Mouse (Mus musculus) gastrocnemius, adult 18-20 months (tissue): ENCODE data around the gene Prss54. TPM values are rescaled to one million over a fixed set of nuclear protein-coding genes. Genes with fewer than 3 reads are reported as not detected.
A peak's percentile ranks its signal among the peaks of the same experiment; 100 is the strongest.

Experiments used
- DNase-seq: peaks from one replicate; pipeline ENCODE4 v3.0.0; 2021; ENCODE audit warnings: low spot score
- total RNA-seq, 2 experiments: library from RNA; stranded (reverse); gene quantifications; 2 replicates each; pipeline ENCODE4 v1.2.3; 2021

Gene Prss54
- total RNA-seq, 2 experiments from 2014 or later = not detected

DNA sequence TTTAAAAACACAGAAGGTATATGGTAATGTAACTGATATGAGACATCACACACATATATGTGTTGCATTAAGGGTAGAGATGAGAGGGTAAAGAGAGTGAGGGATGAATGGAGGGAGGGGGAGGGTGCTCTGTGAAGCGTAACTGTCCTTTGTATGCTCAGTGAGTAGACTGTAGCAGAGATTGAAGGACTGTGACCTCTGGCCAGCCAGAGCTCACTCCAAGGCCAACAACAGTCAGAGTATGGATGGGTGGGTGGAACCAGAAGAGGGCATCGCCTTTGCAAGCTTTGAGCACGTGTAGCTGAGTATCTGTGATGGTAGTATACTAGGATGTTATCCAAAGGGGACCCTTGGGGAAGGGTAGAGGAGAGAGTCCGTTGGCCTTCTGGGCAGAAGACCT is 24.6 kb downstream of the Prss54 start:
- no peak for DNase-seq

DNA sequence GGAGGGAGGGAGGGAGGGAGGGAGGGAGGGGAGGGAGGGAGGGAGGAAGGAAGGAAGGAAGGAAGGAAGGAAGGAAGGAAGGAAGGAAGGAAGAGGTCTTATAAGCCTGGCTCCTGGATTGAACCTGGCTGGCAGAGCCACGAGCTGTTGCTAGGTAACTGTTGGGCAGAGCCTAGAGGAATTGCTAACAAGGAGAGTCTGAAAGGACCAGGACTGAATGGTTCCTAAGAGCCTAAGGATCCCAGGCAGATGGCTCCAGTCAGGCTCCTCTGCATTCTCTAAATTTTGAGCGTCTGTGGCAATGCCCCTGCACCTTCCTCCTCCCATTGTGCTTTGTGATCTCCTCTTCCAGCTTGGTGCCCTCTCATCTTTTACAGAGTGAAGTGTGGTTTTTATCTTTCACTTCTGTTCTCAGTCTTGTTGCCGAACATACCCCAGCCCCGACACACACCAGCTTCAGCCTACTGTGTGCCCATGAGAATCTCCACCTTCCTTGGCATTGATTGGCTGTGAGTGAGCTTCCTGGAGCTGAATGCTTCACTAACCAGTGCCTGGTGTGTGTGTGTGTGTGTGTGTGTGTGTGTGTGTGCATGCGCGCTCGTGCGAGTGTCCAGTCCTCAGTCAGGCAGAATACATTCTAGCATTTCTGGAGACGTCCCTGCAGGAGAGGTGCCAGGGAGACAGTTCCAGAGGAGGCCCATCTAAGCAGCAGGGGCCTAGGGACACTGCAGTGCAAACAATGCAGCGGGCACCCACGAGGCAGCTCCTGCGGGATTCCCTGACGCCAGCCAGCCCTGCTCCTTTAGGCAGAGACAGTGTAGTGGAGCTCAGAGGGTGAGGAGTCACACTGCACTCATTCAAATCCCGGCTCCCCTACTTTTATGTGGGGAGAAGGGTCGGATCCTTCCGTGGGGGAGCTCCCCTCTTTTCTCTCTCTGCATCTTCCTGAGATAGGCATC is 26.0 kb downstream of the Prss54 start:
- no peak for DNase-seq

DNA sequence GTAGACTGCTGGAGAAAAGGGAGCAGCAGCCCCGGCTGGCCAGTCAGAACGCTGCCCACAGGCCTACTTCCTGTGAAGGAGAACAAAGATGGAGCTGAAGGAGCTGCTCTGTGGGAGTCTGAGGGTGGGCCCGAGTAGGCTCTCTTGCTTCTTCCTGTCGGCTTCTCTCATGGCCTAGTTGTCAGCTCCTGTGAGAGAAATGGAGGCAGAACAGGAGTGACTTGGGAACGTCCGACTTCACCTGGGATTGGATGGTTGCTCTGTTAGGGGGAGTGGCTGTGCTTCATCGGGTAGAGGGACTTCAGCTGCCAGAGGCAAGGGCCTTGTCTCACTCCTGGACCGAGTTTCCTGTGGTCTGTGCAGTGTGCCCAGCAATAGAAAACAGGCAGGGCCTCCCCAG is 28.2 kb downstream of the Prss54 start:
- no peak for DNase-seq

DNA sequence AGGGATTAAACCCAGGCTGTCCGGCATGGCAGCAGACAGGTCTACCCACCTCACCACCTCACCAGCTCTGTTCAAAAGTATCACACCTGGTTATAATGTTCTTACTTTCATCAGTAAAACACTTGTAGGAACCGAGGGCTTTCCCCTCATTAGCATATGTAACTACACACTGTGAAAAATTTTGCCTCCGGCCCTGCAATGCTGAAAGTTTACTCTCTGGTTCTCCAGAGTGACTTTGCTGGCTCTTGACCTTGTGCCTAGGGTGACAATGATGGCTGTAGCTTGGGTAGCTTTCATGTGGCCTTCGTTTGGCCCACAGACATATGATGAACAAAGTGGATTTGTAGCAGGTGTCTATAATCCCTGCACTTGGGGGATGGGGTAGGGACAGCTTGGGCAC is 29.2 kb downstream of the Prss54 start:
- no peak for DNase-seq

DNA sequence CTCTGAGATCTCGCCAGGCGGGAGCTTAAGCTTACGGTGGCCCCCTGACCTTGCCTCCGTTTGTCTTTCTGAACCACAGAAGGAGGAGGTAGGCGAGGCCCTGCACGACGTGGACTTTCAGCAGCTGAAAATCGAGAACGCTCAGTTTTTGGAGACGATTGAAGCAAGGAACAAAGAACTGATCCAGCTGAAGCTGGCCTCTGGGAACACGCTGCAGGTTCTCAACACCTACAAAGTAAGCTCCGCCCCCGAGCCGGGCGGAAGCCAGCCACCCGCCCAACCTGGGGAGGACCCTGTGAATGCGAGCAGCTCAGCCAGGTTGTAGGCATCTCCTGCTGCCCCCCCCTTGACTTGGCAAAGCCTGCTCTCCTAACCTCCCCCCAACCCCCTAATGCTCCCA is 30.3 kb downstream of the Prss54 start:
- DNase-seq = no peak

DNA sequence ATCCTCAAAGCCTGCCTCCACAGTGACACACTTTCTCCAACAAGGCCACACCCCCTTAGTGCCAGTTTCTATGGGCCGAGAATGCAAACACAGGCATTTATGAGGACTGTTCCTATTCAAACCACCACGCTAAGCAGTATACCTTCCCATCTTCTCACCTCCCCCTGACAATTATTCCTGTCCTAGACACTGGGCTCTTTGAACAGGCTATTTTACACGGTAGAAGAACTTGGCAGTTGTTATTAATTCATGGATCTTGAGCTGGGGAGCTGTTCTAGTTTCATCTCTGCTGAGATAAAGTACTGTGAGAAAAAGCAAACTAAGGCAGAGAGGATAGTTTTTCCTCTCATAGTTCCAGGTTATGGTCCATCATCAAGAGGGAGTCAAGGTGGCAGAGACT is 33.1 kb downstream of the Prss54 start:
- no peak for DNase-seq

DNA sequence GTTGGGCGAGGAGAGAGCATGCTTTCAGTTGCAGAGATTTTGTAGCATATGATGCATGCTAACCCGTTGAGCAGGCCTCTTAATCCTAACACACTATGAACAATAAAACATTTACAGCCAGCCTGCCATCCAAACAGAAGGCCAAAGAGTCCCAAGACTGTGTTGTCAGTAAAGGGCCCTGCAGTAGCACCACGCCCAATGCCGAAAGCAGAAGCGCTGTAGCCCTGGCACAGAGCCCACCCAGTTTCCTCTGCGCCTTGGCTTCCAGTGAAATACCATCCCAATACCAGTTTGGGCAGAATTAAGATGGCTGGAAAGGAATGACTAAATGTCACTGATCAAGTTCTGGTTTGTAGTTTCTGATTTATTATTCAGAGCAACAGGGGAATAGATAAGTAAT is 33.9 kb downstream of the Prss54 start:
- no peak for DNase-seq

DNA sequence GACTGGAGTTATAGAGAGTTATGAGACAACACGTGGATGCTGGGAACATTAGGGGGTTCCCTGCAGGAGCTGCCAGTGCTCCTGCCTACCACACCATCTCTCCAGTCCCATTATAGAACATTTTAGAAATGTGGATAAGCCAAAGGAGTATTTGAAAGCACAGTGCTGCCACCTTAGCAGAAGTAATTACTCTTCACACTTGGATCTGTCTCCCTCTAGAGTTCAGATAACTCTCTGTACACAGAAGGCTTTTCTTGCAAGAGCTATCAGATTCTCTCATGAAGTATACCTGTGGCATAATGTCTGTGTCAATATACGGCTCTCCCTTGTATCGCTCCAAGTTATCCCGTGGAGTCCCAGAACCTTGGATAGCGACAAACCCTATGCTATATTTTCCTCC is 36.7 kb downstream of the Prss54 start:
- DNase-seq = no peak

DNA sequence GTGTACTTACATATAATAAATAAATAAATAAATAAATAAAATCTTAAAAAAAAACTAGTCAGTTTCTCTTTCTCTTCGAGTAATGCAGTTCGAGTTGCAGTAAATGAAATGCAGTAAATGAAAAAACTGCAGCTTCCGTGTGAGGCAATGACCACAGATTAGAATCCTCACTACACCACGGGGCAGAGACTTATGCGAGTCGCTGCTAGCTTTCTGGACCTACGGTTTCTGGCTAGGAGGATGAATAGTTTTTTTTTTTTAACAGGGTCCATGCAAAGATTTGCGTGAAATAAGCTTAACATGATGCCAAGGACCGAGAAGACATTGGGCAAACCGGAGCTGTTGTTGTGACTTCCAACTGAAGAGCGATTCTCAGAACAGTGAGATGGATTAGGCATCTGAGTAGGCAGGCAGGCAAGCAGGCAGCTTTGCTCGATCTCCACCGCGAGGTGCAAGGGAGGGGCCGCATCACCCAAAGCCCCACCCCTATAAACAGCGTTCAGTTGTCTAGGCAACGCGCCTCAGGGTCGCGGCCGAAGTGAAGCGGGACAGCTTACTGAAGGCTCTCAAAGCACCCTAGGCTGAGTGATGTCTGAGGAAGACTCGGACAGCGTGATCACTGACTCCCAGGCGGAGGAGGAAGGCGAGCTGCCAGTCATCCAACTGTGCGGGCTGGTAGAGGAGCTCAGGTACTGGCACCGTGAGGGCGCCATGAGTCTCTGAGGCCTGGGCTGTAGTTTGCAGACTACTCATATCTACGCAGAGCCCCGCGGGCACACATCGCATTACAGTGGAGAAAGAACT is 42.4 kb downstream of the Prss54 start, which contains the start of gene Ccdc113:
Gene Ccdc113, plus strand, starts transcription at position 502 of the 804 bp plus-strand sequence.
- DNase-seq = peak; percentile 15

DNA sequence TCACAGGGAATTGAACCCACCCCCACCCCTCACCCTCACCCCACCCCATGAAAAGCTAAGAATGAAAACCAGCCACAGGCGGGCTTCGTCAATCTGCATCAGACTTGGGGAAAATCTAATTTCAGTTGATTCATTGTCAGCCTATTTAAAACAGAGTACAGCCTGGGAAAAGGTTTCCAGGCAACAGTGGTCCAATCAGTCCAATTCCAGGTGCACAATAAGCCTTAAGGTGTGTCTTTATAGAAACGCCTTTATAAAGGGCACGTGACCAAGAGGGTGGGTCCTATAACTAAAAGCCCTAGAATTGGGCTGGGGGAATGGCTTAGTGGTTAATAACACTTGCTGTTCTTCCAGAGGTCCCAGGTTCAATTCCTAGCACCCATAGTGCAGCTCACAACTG is 43.9 kb downstream of the Prss54 start:
- no peak for DNase-seq

DNA sequence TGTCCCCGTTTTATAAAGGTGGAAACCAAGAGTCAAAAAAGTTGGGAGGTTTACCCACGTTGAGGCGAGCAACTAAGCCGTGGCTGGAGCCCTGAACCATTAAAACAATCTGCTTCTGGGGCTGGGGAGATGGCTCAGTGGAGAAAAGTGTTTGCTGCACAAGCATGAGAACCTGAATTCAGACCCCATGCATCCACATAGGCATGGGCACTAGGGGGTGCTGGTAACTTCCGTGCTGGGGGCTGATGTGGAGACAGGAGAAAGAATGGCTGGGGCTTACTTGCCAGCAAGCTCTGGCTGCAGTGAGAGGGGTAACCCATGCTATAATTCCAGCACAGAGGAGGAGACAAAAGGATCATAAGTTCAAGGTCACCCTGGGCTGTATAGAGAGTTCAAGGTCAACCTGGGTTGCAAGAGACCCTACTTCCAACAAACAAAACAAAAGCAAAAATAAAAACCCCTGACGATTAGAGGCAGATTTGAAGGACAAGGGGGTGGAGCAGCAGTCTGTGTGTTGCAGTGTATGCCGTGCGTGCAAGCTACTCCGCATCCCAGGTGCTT is 47.3 kb downstream of the Prss54 start:
- DNase-seq = no peak

DNA sequence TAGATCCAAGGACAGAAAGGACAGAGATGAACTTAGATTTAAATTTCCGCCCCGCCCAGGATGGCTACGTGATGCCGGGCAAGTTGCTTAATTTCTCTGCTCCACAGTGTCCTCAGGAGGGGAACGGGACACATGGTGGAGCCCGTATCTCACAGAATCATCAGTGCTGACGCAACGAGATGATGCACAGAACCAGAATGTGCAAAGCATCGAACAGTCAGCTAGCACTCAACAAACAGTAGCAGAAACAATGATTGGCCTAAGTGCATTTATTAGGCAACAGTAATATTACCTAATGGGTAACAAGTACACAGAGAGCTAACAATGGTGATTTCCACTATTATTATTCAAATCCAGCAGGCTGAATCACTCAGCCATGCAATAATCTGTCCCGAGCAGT is 47.9 kb downstream of the Prss54 start:
- no peak for DNase-seq

DNA sequence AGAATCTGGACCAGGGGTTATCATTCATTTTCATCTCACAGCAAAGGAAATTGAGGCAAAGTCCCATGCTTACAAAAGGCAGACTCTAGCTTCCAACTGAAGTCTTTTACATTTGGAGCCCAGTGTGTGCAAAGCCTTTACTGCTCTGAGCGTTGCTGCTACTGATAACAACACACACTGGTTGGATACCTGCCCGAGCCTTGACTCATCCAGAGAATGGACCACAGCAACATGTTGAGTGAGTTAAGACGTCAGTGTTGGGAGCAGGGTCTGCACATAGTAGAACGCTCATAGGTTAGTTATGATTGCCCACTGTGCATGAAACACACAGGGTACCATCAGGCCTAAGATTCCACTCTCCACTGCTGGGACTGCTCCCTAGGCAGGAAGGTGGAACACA is 52.1 kb downstream of the Prss54 start:
- DNase-seq = no peak

DNA sequence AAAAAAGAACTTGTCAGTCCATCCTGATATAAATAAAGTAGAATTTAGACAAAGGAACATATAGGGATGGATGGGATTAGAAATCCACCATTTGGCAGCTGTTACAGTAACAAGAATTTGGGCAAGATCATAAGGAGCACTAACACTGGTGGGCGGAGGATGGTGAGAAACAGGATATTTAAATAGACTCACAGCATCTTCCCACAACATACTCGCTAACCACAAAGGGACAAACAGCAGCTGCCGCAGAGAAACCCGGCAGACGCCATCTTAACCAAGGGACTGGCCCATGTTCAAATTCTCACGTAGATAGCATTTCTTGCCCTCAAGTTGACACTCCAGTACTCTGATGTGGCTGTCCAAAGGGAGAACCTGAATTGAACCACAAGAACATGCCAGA is 59.2 kb downstream of the Prss54 start:
- DNase-seq = no peak

DNA sequence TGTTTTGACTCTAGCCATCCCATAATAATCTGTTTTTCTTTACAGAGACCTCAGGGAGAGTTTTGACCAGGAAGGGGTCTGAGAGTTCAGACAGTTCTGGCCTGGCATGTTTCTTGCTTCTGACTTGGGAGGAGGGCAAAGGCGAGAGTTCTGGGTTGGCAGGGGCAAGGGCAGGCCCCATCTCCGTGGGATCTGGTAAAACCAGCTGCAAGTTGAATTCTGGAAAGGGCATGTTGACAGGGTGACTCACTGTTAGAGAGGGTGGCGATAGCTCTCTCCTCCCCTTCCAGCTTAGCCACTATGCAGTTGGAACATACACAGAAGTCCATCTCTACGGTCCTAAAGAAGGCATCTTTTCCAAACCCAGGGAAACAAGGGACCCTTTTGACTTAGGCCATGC is 62.9 kb downstream of the Prss54 start:
- DNase-seq = no peak

DNA sequence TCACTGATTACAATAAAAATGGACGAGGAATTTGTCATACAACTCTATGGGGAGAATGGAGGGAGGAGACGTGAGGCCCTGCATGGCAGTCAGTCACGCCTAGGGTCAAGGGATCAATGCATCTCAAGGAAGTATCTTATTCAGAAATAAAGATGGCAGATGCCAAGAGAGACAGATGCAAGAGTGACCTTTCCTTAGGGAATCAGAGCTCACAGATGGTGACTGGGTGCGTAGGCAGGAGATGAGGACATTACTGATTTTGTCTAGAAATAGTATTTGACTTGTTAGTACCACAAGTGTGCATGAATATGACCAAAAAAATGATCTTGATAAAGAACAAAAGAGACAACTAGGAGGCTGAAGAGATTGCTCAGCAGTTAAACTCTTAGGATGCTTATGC is 63.9 kb downstream of the Prss54 start:
- no peak for DNase-seq

Other genes starting within 250 kb of the Prss54 start
- 1 to 10 TPM; 2.8 to 3.2 TPM for gene Zfp319, start 244.4 kb downstream of the Prss54 start, total RNA-seq
- 1 to 10 TPM; 4.8 to 5.7 TPM for gene Usb1, start 244.1 kb downstream of the Prss54 start, total RNA-seq
- 10 to 100 TPM; 16.8 to 17.8 TPM for gene Mmp15, start 224.1 kb downstream of the Prss54 start, total RNA-seq
- 1 to 10 TPM; 6.0 to 6.5 TPM for gene Cfap20, start 141.5 kb downstream of the Prss54 start, total RNA-seq
- 10 to 100 TPM; 24.2 to 24.7 TPM for gene Csnk2a2, start 86.3 kb downstream of the Prss54 start, total RNA-seq
- not detected for gene Ccdc113, start 42.3 kb downstream of the Prss54 start, total RNA-seq
- gene Gins3, start 57.1 kb upstream of the Prss54 start, total RNA-seq = under 1 TPM; 0.38 to 0.66 TPM
- 1 to 10 TPM; 3.8 to 6.2 TPM for gene Ndrg4, start 100.6 kb upstream of the Prss54 start, total RNA-seq
- gene Setd6, start 139.5 kb upstream of the Prss54 start, total RNA-seq = 10 to 100 TPM; 13.5 to 15.6 TPM
- 10 to 100 TPM; 63.3 to 67.2 TPM for gene Cnot1, start 231.1 kb upstream of the Prss54 start, total RNA-seq
- gene Sap18b, start 249.0 kb upstream of the Prss54 start, total RNA-seq = 10 to 100 TPM; 85.3 to 91.9 TPM